Mouse (Mus musculus) forebrain, embryonic 15.5 days (tissue): ENCODE measurements at regions not wholly inside any gene's neighbourhood (a gene's known extent, or its start where the extent isn't known, plus 50 kb on each side); places are given as distances from the start of the nearest gene placed in this dataset.

Experiments
- ATAC-seq: fragments of 200-750 bp; cut with Nextera tagmentation; replicated peaks from 2 replicates; pipeline ENCODE4 v1.8.0; 2017; ENCODE audit warnings: mild to moderate bottlenecking, moderate TSS enrichment, moderate library complexity
- H3K27ac ChIP-seq: fragments of 300-500 bp; sonication (generic); replicated peaks from 2 replicates; pipeline ENCODE4 v1.5.1; 2015; ENCODE audit warnings: mild to moderate bottlenecking, inconsistent platforms
- H3K27me3 ChIP-seq: fragments of 300-500 bp; sonication (generic); 2 replicates; pipeline ENCODE4 v1.6.1; 2015; ENCODE audit warnings: inconsistent platforms
- H3K36me3 ChIP-seq: fragments of 300-500 bp; sonication (generic); 2 replicates; pipeline ENCODE4 v1.6.1; 2015; ENCODE audit warnings: mild to moderate bottlenecking, inconsistent platforms
- H3K4me1 ChIP-seq: fragments of 300-500 bp; sonication (generic); 2 replicates; pipeline ENCODE4 v1.6.1; 2015; ENCODE audit warnings: inconsistent platforms
- H3K4me2 ChIP-seq: fragments of 300-500 bp; sonication (generic); replicated peaks from 2 replicates; pipeline ENCODE4 v1.6.1; 2015; ENCODE audit warnings: mild to moderate bottlenecking, inconsistent platforms
- H3K4me3 ChIP-seq: fragments of 300-500 bp; sonication (generic); 2 replicates; pipeline ENCODE4 v1.5.1; 2015; ENCODE audit warnings: mild to moderate bottlenecking, inconsistent platforms
- H3K9ac ChIP-seq: fragments of 300-500 bp; sonication (generic); replicated peaks from 2 replicates; pipeline ENCODE4 v1.6.1; 2015; ENCODE audit warnings: mild to moderate bottlenecking, inconsistent platforms
- H3K9me3 ChIP-seq: fragments of 300-500 bp; sonication (generic); 2 replicates; pipeline ENCODE4 v1.6.1; 2016; ENCODE audit warnings: inconsistent platforms
- WGBS: fragments of 180-500 bp; shearing (Covaris S2); methylation state at CpG from one replicate; pipeline ENCODE4 v1.1.7; 2015; ENCODE audit warnings: mixed read lengths; 5-methylcytosine and 5-hydroxymethylcytosine counted together

- no peak overlapping the region for H3K9ac ChIP-seq
- no peak overlapping the region for H3K4me3 ChIP-seq
- H3K27ac ChIP-seq = peak overlapping the region; percentile 71
- H3K36me3 ChIP-seq = no peaks in the 10 kb centered on the region
- 0 out of 2 replicates have a peak, but pooled peaks cover 3% of the 10 kb centered on the region for H3K4me1 ChIP-seq
- WGBS = 42% methylated on average over 4 of the region's 4 CpGs
- no peak overlapping the region for H3K4me2 ChIP-seq
- peak; percentile 60; the same call in 1 of the 2 replicates for ATAC-seq
- H3K9me3 ChIP-seq = no peaks in the 10 kb centered on the region
- no peaks in the 10 kb centered on the region for H3K27me3 ChIP-seq
Observed at GRCm38 (mm10) chr5:39557376-39558001, 197.8 kb downstream of the Hs3st1 start.

DNA sequence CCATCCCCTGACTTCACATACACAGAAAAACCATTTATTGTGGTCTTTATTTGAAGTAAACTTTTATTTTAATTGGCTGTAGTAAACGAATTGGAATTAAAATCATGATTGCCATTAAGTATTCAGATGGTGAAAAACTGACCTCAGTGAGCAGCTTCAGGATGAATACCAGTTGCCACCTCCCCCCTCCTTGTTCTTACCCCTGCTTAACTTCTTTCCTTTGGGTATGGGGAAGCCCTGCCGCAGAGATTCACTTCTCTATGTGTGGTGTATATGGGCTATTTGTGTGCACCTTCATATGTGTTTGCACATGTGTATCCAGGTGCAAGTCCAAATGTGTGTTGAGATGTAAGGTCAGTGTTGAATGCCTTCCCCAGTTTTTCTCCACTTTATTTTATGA lies 218.2 kb downstream of the Hs3st1 start:
- Histone ChIP-seq H3K27ac (no peak overlapping the region), H3K4me1 (peaks cover 5% of the 10 kb centered on the region; the same call in 1 of the 2 replicates), H3K4me2 (no peak overlapping the region), H3K4me3 (no peak overlapping the region), H3K9ac (no peak overlapping the region), H3K9me3 (no peaks in the 10 kb centered on the region), H3K27me3 (no peaks in the 10 kb centered on the region), H3K36me3 (no peaks in the 10 kb centered on the region)
- ATAC-seq = no peak
- WGBS = 27% methylated on average over 2 of the region's 2 CpGs

DNA sequence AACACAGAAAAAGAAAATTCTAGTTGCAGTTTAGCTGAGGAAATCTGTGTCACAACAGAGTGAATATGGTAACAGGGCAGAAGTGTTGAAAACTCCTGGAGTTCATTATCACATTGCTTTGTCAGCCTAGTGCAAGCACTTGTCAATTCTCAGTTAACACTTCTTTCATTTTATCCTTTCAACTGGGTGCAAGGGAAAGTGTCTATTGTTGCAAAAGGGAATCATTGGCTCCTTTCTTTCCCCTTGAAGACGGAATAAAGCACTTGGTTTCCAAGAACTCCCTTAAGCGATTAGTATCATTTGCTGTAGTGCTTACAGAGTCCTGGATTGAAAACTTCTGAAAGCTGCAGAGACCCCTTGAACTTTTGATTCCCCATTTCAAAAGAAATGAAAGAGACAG lies 218.9 kb downstream of the Hs3st1 start:
- H3K27ac ChIP-seq = no peak overlapping the region
- H3K4me2 ChIP-seq = no peak overlapping the region
- WGBS = 16% methylated on average over 2 of the region's 2 CpGs
- ATAC-seq = no peak; the same call in 1 of the 2 replicates
- H3K9ac ChIP-seq = no peak overlapping the region
- no peaks in the 10 kb centered on the region for H3K27me3 ChIP-seq
- no peaks in the 10 kb centered on the region for H3K36me3 ChIP-seq
- H3K4me1 ChIP-seq = peaks cover 5% of the 10 kb centered on the region; the same call in 1 of the 2 replicates
- no peaks in the 10 kb centered on the region for H3K9me3 ChIP-seq
- H3K4me3 ChIP-seq = no peak overlapping the region

- 70% methylated on average over 1 of the region's 1 CpGs for whole genome bisulfite sequencing
- Histone ChIP-seq H3K27ac (no peak overlapping the region), H3K27me3 (no peaks in the 10 kb centered on the region), H3K9ac (no peak overlapping the region), H3K9me3 (no peaks in the 10 kb centered on the region), H3K4me3 (no peak overlapping the region), H3K4me1 (no peaks in the 10 kb centered on the region), H3K4me2 (no peak overlapping the region), H3K36me3 (no peaks in the 10 kb centered on the region)
- no peak for ATAC-seq
Observed at GRCm38 (mm10) chr5:39510246-39510645, 245.0 kb downstream of the Hs3st1 start.

- ATAC-seq = no peak
- H3K4me1 ChIP-seq = no peaks in the 10 kb centered on the region
- H3K27me3 ChIP-seq = no peaks in the 10 kb centered on the region
- H3K4me3 ChIP-seq = no peak overlapping the region
- no peaks in the 10 kb centered on the region for H3K36me3 ChIP-seq
- 18% methylated on average over 5 of the region's 5 CpGs for WGBS
- no peak overlapping the region for H3K27ac ChIP-seq
- H3K4me2 ChIP-seq = no peak overlapping the region
- no peak overlapping the region for H3K9ac ChIP-seq
- no peaks in the 10 kb centered on the region for H3K9me3 ChIP-seq
Observed at GRCm38 (mm10) chr5:39482756-39483155, 272.5 kb downstream of the Hs3st1 start.

DNA sequence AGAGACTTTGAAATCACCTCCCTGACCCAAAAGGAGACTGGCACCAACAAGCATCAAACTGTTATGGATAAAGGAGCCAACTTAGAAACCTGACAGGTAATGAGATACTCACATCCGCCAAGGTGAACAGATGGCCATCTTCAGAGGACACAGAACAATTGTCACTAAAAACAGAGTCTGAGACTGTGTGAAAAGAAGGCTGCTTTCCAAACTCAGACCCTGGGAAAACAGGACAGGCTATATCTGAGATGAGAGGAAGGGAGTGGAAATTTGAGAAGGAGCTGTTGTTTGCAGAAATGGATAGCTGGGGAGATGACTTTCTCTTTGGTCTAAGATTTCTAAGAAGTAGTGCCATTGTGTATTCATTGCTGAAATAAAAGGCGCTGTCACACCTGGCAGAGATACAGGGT lies 297.2 kb downstream of the Hs3st1 start:
- Histone ChIP-seq H3K4me3 (no peak overlapping the region), H3K4me2 (no peak overlapping the region), H3K27me3 (no peaks in the 10 kb centered on the region), H3K36me3 (no peaks in the 10 kb centered on the region), H3K9ac (no peak overlapping the region), H3K27ac (no peak overlapping the region), H3K9me3 (no peaks in the 10 kb centered on the region), H3K4me1 (no peaks in the 10 kb centered on the region)
- 75% methylated on average over 2 of the region's 2 CpGs for WGBS
- no peak for ATAC-seq

- no peaks in the 10 kb centered on the region for H3K27me3 ChIP-seq
- no peaks in the 10 kb centered on the region for H3K4me1 ChIP-seq
- no peak overlapping the region for H3K4me2 ChIP-seq
- ATAC-seq = no peak
- H3K9ac ChIP-seq = no peak overlapping the region
- no peaks in the 10 kb centered on the region for H3K36me3 ChIP-seq
- H3K4me3 ChIP-seq = no peak overlapping the region
- H3K27ac ChIP-seq = no peak overlapping the region
- no peaks in the 10 kb centered on the region for H3K9me3 ChIP-seq
Observed at GRCm38 (mm10) chr5:39453706-39454105, 301.6 kb downstream of the Hs3st1 start.

GRCm38 (mm10) chr5:39440817-39441216 lies 314.5 kb downstream of the Hs3st1 start:
- Histone ChIP-seq H3K9ac (no peak overlapping the region), H3K4me2 (no peak overlapping the region), H3K4me3 (no peak overlapping the region), H3K4me1 (no peaks in the 10 kb centered on the region), H3K27me3 (no peaks in the 10 kb centered on the region), H3K9me3 (no peaks in the 10 kb centered on the region), H3K27ac (no peak overlapping the region), H3K36me3 (no peaks in the 10 kb centered on the region)
- 87% methylated on average over 3 of the region's 3 CpGs for WGBS
- no peak for ATAC-seq

- 78% methylated on average over 4 of the region's 4 CpGs for WGBS
- Histone ChIP-seq H3K4me2 (no peak overlapping the region), H3K4me1 (no peaks in the 10 kb centered on the region), H3K27me3 (no peaks in the 10 kb centered on the region), H3K9ac (no peak overlapping the region), H3K4me3 (no peak overlapping the region), H3K9me3 (no peaks in the 10 kb centered on the region), H3K27ac (no peak overlapping the region), H3K36me3 (no peaks in the 10 kb centered on the region)
- ATAC-seq = no peak
Observed at GRCm38 (mm10) chr5:39437463-39438201, 317.6 kb downstream of the Hs3st1 start.

GRCm38 (mm10) chr5:39426053-39426452 lies 329.2 kb downstream of the Hs3st1 start:
- 66% methylated on average over 3 of the region's 3 CpGs for WGBS

DNA sequence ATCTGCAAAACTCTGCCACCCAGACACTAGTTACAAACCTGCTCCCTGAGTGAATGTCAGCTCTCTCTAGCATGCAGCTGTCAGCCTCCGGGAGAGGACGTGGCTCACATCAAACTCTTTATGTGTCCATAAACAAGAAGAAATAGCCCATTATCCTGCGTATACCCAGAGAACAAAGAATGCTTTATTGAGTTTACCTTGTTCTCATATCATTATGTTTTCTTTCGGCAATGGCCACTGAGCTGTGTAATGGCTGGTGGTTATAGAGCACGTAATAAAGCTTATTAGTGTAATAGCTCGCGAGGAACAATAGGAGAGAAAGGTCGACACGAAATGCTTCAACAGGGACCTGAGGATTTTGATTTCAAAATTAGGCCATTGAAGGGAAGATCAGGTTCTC lies 331.6 kb downstream of the Hs3st1 start:
- 25% methylated on average over 9 of the region's 9 CpGs for WGBS
- no peaks in the 10 kb centered on the region for H3K4me1 ChIP-seq
- no peaks in the 10 kb centered on the region for H3K27me3 ChIP-seq
- no peak overlapping the region for H3K4me2 ChIP-seq
- no peak overlapping the region for H3K27ac ChIP-seq
- no peaks in the 10 kb centered on the region for H3K9me3 ChIP-seq
- no peaks in the 10 kb centered on the region for H3K36me3 ChIP-seq
- no peak overlapping the region for H3K9ac ChIP-seq
- no peak overlapping the region for H3K4me3 ChIP-seq
- ATAC-seq = no peak

More at GRCm38 (mm10) chr5:39426053-39426452, 329.2 kb downstream of the Hs3st1 start:
- Histone ChIP-seq H3K36me3 (no peaks in the 10 kb centered on the region), H3K4me1 (no peaks in the 10 kb centered on the region), H3K4me3 (no peak overlapping the region), H3K4me2 (no peak overlapping the region), H3K9me3 (no peaks in the 10 kb centered on the region), H3K9ac (no peak overlapping the region), H3K27ac (no peak overlapping the region), H3K27me3 (no peaks in the 10 kb centered on the region)
- no peak for ATAC-seq

- Histone ChIP-seq H3K4me2 (no peak overlapping the region), H3K36me3 (no peaks in the 10 kb centered on the region), H3K9ac (no peak overlapping the region), H3K9me3 (no peaks in the 10 kb centered on the region), H3K27me3 (no peaks in the 10 kb centered on the region), H3K27ac (no peak overlapping the region), H3K4me3 (no peak overlapping the region), H3K4me1 (peaks cover 20% of the 10 kb centered on the region)
- ATAC-seq = peak; percentile 57; the same call in 1 of the 2 replicates
- 56% methylated on average over 1 of the region's 1 CpGs for WGBS
Observed at GRCm38 (mm10) chr5:39418795-39419194, 336.5 kb downstream of the Hs3st1 start.

DNA sequence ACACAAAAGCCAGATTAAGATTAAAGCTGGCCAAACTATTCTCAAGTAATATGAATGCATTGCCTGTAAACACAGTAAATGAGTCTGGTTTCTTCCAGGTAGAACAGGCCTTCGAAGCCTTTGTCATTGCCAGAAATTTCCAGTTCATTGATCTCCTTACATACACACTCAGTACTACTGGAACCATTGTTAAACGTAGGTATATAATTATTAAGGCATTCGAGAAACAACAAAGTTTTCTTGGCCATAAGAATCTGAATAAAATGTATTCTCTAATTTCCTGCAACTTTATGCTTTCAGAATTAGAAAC lies 337.5 kb downstream of the Hs3st1 start:
- Histone ChIP-seq H3K9ac (no peak overlapping the region), H3K4me1 (peaks cover 20% of the 10 kb centered on the region), H3K9me3 (no peaks in the 10 kb centered on the region), H3K27me3 (no peaks in the 10 kb centered on the region), H3K36me3 (no peaks in the 10 kb centered on the region), H3K4me2 (no peak overlapping the region), H3K4me3 (no peak overlapping the region), H3K27ac (no peak overlapping the region)
- 29% methylated on average over 3 of the region's 3 CpGs for WGBS
- peak; percentile 30; the same call in 1 of the 2 replicates for ATAC-seq
